Mouse (Mus musculus): ENCODE results near the gene Fastkd3. TPM values are rescaled to one million over a fixed set of nuclear protein-coding genes. Genes with fewer than 3 reads are reported as not detected.
A peak's percentile ranks its signal among the peaks of the same experiment; 100 is the strongest.
"Not testable (repeated sequence)": the region's sequence is repeated elsewhere in the genome, so short reads cannot be mapped to it uniquely, and the experiment has no call there.

Gene Fastkd3
- total RNA-seq (2017), result 4.0 to 13.1 TPM (median 6.8 TPM) in 3 replicates

- peak; percentile 81 for ATAC-seq (replicated peaks; ENCODE audit: insufficient number of reproducible peaks, low FRiP score, low TSS enrichment, poor library complexity, severe bottlenecking)
Observed at GRCm38 (mm10) chr13:68581747-68582516, at the start of gene Fastkd3, which contains the start of gene Mtrr. Gene Fastkd3 (plus strand): TSS chr13:68582234. Gene Mtrr (minus strand): TSS chr13:68582149.

GRCm38 (mm10) chr13:68553391-68553790 is 28.6 kb upstream of the Fastkd3 start:
- not testable (repeated sequence) for ATAC-seq (replicated peaks; ENCODE audit: insufficient number of reproducible peaks, low FRiP score, low TSS enrichment, poor library complexity, severe bottlenecking)

- ATAC-seq (replicated peaks; ENCODE audit: insufficient number of reproducible peaks, low FRiP score, low TSS enrichment, poor library complexity, severe bottlenecking), result no peak
Observed at GRCm38 (mm10) chr13:68568110-68568509, 13.9 kb upstream of the Fastkd3 start.

- no peak for ATAC-seq (replicated peaks; ENCODE audit: insufficient number of reproducible peaks, low FRiP score, low TSS enrichment, poor library complexity, severe bottlenecking)
Observed at GRCm38 (mm10) chr13:68568548-68568947, 13.5 kb upstream of the Fastkd3 start.

GRCm38 (mm10) chr13:68569589-68570336 is 12.3 kb upstream of the Fastkd3 start:
- ATAC-seq (replicated peaks; ENCODE audit: insufficient number of reproducible peaks, low FRiP score, low TSS enrichment, poor library complexity, severe bottlenecking), result no peak

GRCm38 (mm10) chr13:68572247-68572646 is 9.8 kb upstream of the Fastkd3 start:
- ATAC-seq (replicated peaks; ENCODE audit: insufficient number of reproducible peaks, low FRiP score, low TSS enrichment, poor library complexity, severe bottlenecking), result no peak

- ATAC-seq (replicated peaks; ENCODE audit: insufficient number of reproducible peaks, low FRiP score, low TSS enrichment, poor library complexity, severe bottlenecking), result no peak
Observed at GRCm38 (mm10) chr13:68572966-68573913, 8.8 kb upstream of the Fastkd3 start.

- ATAC-seq (replicated peaks; ENCODE audit: insufficient number of reproducible peaks, low FRiP score, low TSS enrichment, poor library complexity, severe bottlenecking), result no peak
Observed at GRCm38 (mm10) chr13:68574398-68574797, 7.6 kb upstream of the Fastkd3 start.

GRCm38 (mm10) chr13:68577945-68578344 is 4.1 kb upstream of the Fastkd3 start:
- no peak for ATAC-seq (replicated peaks; ENCODE audit: insufficient number of reproducible peaks, low FRiP score, low TSS enrichment, poor library complexity, severe bottlenecking)

GRCm38 (mm10) chr13:68581086-68581740 is 821 bp upstream of the Fastkd3 start:
- ATAC-seq (replicated peaks; ENCODE audit: insufficient number of reproducible peaks, low FRiP score, low TSS enrichment, poor library complexity, severe bottlenecking), result no peak

GRCm38 (mm10) chr13:68582517-68582780 is 415 bp downstream of the Fastkd3 start:
- ATAC-seq (replicated peaks; ENCODE audit: insufficient number of reproducible peaks, low FRiP score, low TSS enrichment, poor library complexity, severe bottlenecking), result no peak

GRCm38 (mm10) chr13:68583961-68584360 is 1.9 kb downstream of the Fastkd3 start:
- no peak for ATAC-seq (replicated peaks; ENCODE audit: insufficient number of reproducible peaks, low FRiP score, low TSS enrichment, poor library complexity, severe bottlenecking)

- no peak for ATAC-seq (replicated peaks; ENCODE audit: insufficient number of reproducible peaks, low FRiP score, low TSS enrichment, poor library complexity, severe bottlenecking)
Observed at GRCm38 (mm10) chr13:68585441-68585840, 3.4 kb downstream of the Fastkd3 start.

GRCm38 (mm10) chr13:68588352-68588751 is 6.3 kb downstream of the Fastkd3 start:
- ATAC-seq (replicated peaks; ENCODE audit: insufficient number of reproducible peaks, low FRiP score, low TSS enrichment, poor library complexity, severe bottlenecking), result no peak

GRCm38 (mm10) chr13:68593797-68594196 is 11.8 kb downstream of the Fastkd3 start:
- no peak for ATAC-seq (replicated peaks; ENCODE audit: insufficient number of reproducible peaks, low FRiP score, low TSS enrichment, poor library complexity, severe bottlenecking)

GRCm38 (mm10) chr13:68597199-68597598 is 15.2 kb downstream of the Fastkd3 start, which contains the start of gene 1700001L19Rik:
Gene 1700001L19Rik (plus strand): TSS chr13:68597421.
- ATAC-seq (replicated peaks; ENCODE audit: insufficient number of reproducible peaks, low FRiP score, low TSS enrichment, poor library complexity, severe bottlenecking), result no peak

- no peak for ATAC-seq (replicated peaks; ENCODE audit: insufficient number of reproducible peaks, low FRiP score, low TSS enrichment, poor library complexity, severe bottlenecking)
Observed at GRCm38 (mm10) chr13:68597667-68598066, 15.6 kb downstream of the Fastkd3 start.

GRCm38 (mm10) chr13:68598953-68599352 is 16.9 kb downstream of the Fastkd3 start:
- no peak for ATAC-seq (replicated peaks; ENCODE audit: insufficient number of reproducible peaks, low FRiP score, low TSS enrichment, poor library complexity, severe bottlenecking)

All from monocyte, adult 5-6 weeks (primary cell).